Mouse (Mus musculus) v-Abl transformed pro-B cells (cell line): ENCODE results near the gene Gm20388.

Experiments used
- in situ Hi-C, 2 experiments: fragments of 400-800 bp; cut with MboI; formaldehyde crosslinking; loops; one replicate each; pipeline ENCODE4 v1.15.1; 2025; ENCODE audit not compliant: unreplicated experiment in 2 of 2

Gene Gm20388

GRCm38 (mm10) chr8:124275377-124276071, 4364.9 kb downstream of the Gm20388 start:
- in situ Hi-C loops, result loop anchor here in 1 of 2 experiments (10.0 kb wide), 1 partner anchor 881 kb away; no protein-coding TSS in a partner anchor

- in situ Hi-C loops, result loop anchor here in 1 of 2 experiments (10.0 kb wide), 1 partner anchor 883 kb away; no protein-coding TSS in a partner anchor
Measured at GRCm38 (mm10) chr8:124277951-124278910, 4367.6 kb downstream of the Gm20388 start.

GRCm38 (mm10) chr8:124278956-124279689, 4368.5 kb downstream of the Gm20388 start:
- in situ Hi-C loops, result loop anchor here in 1 of 2 experiments (10.0 kb wide), 1 partner anchor 884 kb away; no protein-coding TSS in a partner anchor

- in situ Hi-C loops, result loop anchor here in 1 of 2 experiments (10.0 kb wide), 1 partner anchor 885 kb away; no protein-coding TSS in a partner anchor
Measured at GRCm38 (mm10) chr8:124279690-124279985, 4369.0 kb downstream of the Gm20388 start.

GRCm38 (mm10) chr8:124281700-124282541, 4371.3 kb downstream of the Gm20388 start:
- in situ Hi-C loops, result no loop called here

GRCm38 (mm10) chr8:124282878-124283630, 4372.4 kb downstream of the Gm20388 start:
- in situ Hi-C loops, result no loop called here

- in situ Hi-C loops, result no loop called here
Measured at GRCm38 (mm10) chr8:124283644-124284332, 4373.1 kb downstream of the Gm20388 start.

- in situ Hi-C loops, result no loop called here
Measured at GRCm38 (mm10) chr8:124284333-124284711, 4373.7 kb downstream of the Gm20388 start.

- in situ Hi-C loops, result loop anchor here in 1 of 2 experiments (5.0 kb wide), 1 partner anchor 53 kb away; the partner anchor contains the start of gene Galnt2
Measured at GRCm38 (mm10) chr8:124284984-124285576, 4374.4 kb downstream of the Gm20388 start.

- in situ Hi-C loops, result loop anchor here in 1 of 2 experiments (5.0 kb wide), 1 partner anchor 54 kb away; the partner anchor contains the start of gene Galnt2
Measured at GRCm38 (mm10) chr8:124286461-124287124, 4376.0 kb downstream of the Gm20388 start.

GRCm38 (mm10) chr8:124288215-124288864, 4377.7 kb downstream of the Gm20388 start:
- in situ Hi-C loops, result loop anchor here in 1 of 2 experiments (5.0 kb wide), 1 partner anchor 56 kb away; the partner anchor contains the start of gene Galnt2

- in situ Hi-C loops, result loop anchor here (5.0 kb wide), 2 partner anchors 57 to 58 kb away; partner anchors contain the start of gene Galnt2 (in 1 of the 2)
Measured at GRCm38 (mm10) chr8:124289481-124290050, 4378.9 kb downstream of the Gm20388 start.

- in situ Hi-C loops, result loop anchor here (5.0 kb wide), 1 partner anchor 56 kb away; no protein-coding TSS in a partner anchor
Measured at GRCm38 (mm10) chr8:124290911-124291691, 4380.5 kb downstream of the Gm20388 start.

GRCm38 (mm10) chr8:124291693-124292092, 4381.1 kb downstream of the Gm20388 start:
- in situ Hi-C loops, result loop anchor here (5.0 kb wide), 1 partner anchor 56 kb away; no protein-coding TSS in a partner anchor

GRCm38 (mm10) chr8:124292965-124293364, 4382.3 kb downstream of the Gm20388 start:
- in situ Hi-C loops, result loop anchor here (5.0 kb wide), 1 partner anchor 54 kb away; no protein-coding TSS in a partner anchor
